In genomic region chr19:55744576-55745191, GRCm38 (mm10) we compare ENCODE assay signal across 8 mouse cellular contexts. TPM values are rescaled to one million over a fixed set of nuclear protein-coding genes. Genes with fewer than 3 reads are reported as not detected.
A peak's percentile ranks its signal among the peaks of the same experiment; 100 is the strongest.
DNase-seq lines count a peak whose midpoint lies in the region; ATAC-seq lines count a peak whose summit lies in the region.

No protein-coding gene starts in this region.

- H3K4me2 ChIP-seq in liver, embryonic 15.5 days = peak overlapping the region; percentile 68

- 2% methylated on average over 21 of the region's 21 CpGs for WGBS in heart, embryonic 10.5 days
- WGBS in liver, embryonic 15.5 days (ENCODE audit: insufficient replicate concordance) = 5% methylated on average over 21 of the region's 21 CpGs

- H3K27me3 ChIP-seq in heart, embryonic 10.5 days (ENCODE audit: insufficient read depth, poor library complexity, severe bottlenecking) = no peaks in the 10 kb centered on the region
- H3K27me3 ChIP-seq in liver, embryonic 15.5 days = peaks cover 93% of the 10 kb centered on the region

- H3K36me3 ChIP-seq in heart, embryonic 10.5 days = no peaks in the 10 kb centered on the region
- no peaks in the 10 kb centered on the region for H3K36me3 ChIP-seq in liver, embryonic 15.5 days (replicated peaks)

- H3K27ac ChIP-seq in heart, embryonic 10.5 days = peak overlapping the region; percentile 99
- peak overlapping the region; percentile 70; the same call in 1 of the 2 replicates for H3K27ac ChIP-seq in liver, embryonic 15.5 days (replicated peaks)

- no peaks in the 10 kb centered on the region for H3K9me3 ChIP-seq in heart, embryonic 10.5 days
- H3K9me3 ChIP-seq in liver, embryonic 15.5 days (replicated peaks) = no peaks in the 10 kb centered on the region

- H3K4me1 ChIP-seq in heart, embryonic 10.5 days = peaks cover 64% of the 10 kb centered on the region
- peaks cover 25% of the 10 kb centered on the region for H3K4me1 ChIP-seq in liver, embryonic 15.5 days (replicated peaks)

- intact Hi-C loops in heart, postnatal 10 days (cut with DNase I) = loop anchor here (5.0 kb wide), 3 partner anchors 133 to 197 kb away; no protein-coding TSS in a partner anchor
- intact Hi-C loops in left cerebral cortex, postnatal 36 days (cut with DNase I) = loop anchor here (5.0 kb wide), 2 partner anchors 153 to 332 kb away; no protein-coding TSS in a partner anchor

- peak overlapping the region; percentile 82 for H3K4me3 ChIP-seq in heart, embryonic 10.5 days
- H3K4me3 ChIP-seq in liver, embryonic 15.5 days (replicated peaks) = peak overlapping the region; percentile 61

- H3K9ac ChIP-seq in liver, embryonic 15.5 days = no peak overlapping the region

- DNase-seq in heart, embryonic 10.5 days (ENCODE audit: low spot score) = no peak
- DNase-seq in heart, adult 11 months = no peak
- DNase-seq in adrenal gland, postnatal 25 days = peak; percentile 17
- peak; percentile 47 to 50 for DNase-seq in heart, postnatal 10 days
- peak; percentile 53 for DNase-seq in testis, postnatal 10 days (ENCODE audit: low spot score)
- DNase-seq in layer of hippocampus, adult 18-20 months (ENCODE audit: low spot score in 2 of 2) = no peak
- no peak for DNase-seq in left cerebral cortex, postnatal 36 days (ENCODE audit: low spot score in 2 of 2)

- no peak for ATAC-seq in liver, embryonic 15.5 days (ENCODE audit: insufficient read depth)

RNA-seq across cellular contexts. Expression of gene Tcf7l2, which starts 3.1 kb away (rescaled TPM):
- polyA plus RNA-seq in heart, embryonic 10.5 days (2016; fragmentation: Nextera tagmentation; extraction: Ambion mirVana) = 53.2 and 61.8 TPM in 2 replicates
- total RNA-seq in adrenal gland, postnatal 25 days (2021) = 27.5 and 33.3 TPM in 2 replicates
- 10 to 100 TPM; 21.9 to 22.3 TPM for total RNA-seq in heart, postnatal 10 days (2021)
- polyA plus RNA-seq in liver, embryonic 15.5 days (2015; fragmentation: Nextera tagmentation; extraction: Ambion mirVana) = 18.1 and 19.3 TPM in 2 replicates
- total RNA-seq in layer of hippocampus, adult 18-20 months (2021) = 10 to 100 TPM; 10.5 to 13.1 TPM
- total RNA-seq in left cerebral cortex, postnatal 36 days (2021) = 10 to 100 TPM in 1 of 2 experiments, 1 to 10 TPM in 1; 8.5 to 10.6 TPM

Comparison
In these comparisons a context has a peak if more than half of its experiments do, and no peak if none do; other contexts are left out.
1. DNase-seq: peak in adrenal gland, postnatal 25 days (single experiment), heart, postnatal 10 days (2 of 2) and testis, postnatal 10 days (single experiment); none in heart, embryonic 10.5 days (single experiment), heart, adult 11 months (single experiment), layer of hippocampus, adult 18-20 months (0 of 2) and left cerebral cortex, postnatal 36 days (0 of 2).